Mouse (Mus musculus) erythroblast, embryonic 14.5 days (primary cell): ENCODE measurements at regions not wholly inside any gene's neighbourhood (a gene's known extent, or its start where the extent isn't known, plus 50 kb on each side); places are given as distances from the start of the nearest gene placed in this dataset.

ENCODE experiments used
- GATA1 ChIP-seq: IDR thresholded peaks from 2 replicates; pipeline ENCODE4 v1.6.1; 2012; ENCODE audit warnings: low read length, inconsistent platforms, mixed read lengths
- TAL1 ChIP-seq: IDR thresholded peaks from 3 replicates; pipeline ENCODE4 v1.6.1; 2012; ENCODE audit warnings: low read length, inconsistent platforms, mixed read lengths

DNA sequence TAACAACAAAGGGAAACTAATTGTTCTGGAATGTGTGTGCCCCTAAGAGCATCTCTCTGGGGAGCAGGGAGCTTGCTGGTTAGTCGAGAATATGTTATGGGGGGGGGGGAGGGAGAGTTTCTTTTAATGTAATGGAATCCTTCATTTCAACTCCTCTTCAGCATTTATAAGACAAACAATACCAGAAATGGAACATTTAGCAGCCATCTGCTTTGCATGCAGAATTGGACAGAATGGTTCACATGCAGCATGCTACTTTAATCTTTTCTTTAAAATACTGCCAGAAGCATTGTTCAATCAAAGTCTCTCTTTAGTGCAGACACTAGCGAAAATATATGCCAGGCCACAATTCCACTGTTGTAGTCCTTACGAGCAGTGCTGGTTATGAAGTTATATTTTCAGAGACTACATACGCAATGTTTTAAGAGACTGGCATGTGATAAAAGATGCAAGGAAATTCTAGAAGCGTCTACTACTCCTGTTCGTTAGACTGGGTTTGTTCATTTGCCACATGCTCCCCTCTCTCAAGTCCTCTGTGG lies 74.2 kb upstream of the Peli1 start:
- TF ChIP-seq TAL1: no peak
- TF ChIP-seq GATA1: no peak
